Mouse (Mus musculus) hindbrain, embryonic 11.5 days (tissue): ENCODE measurements around the gene Gm10644. TPM values are rescaled to one million over a fixed set of nuclear protein-coding genes. Genes with fewer than 3 reads are reported as not detected.

Experiments
- ATAC-seq: fragments of 200-750 bp; cut with Nextera tagmentation; 2 replicates; pipeline ENCODE4 v1.8.0; 2017; ENCODE audit warnings: mild to moderate bottlenecking, moderate TSS enrichment, moderate library complexity; ENCODE audit not compliant: low FRiP score
- DNase-seq: peaks from one replicate; pipeline ENCODE4 v3.0.0-alpha.2; 2015; ENCODE audit warnings: low spot score
- H3K27ac ChIP-seq: fragments of 300-500 bp; sonication (generic); 2 replicates; pipeline ENCODE4 v1.5.1; 2014; ENCODE audit warnings: mild to moderate bottlenecking, low read depth, low read length
- H3K27me3 ChIP-seq: fragments of 300-500 bp; sonication (generic); 2 replicates; pipeline ENCODE4 v1.6.1; 2014; ENCODE audit warnings: mild to moderate bottlenecking, low read length, moderate library complexity, mixed read lengths; ENCODE audit not compliant: control insufficient read depth, insufficient read depth
- H3K36me3 ChIP-seq: fragments of 300-500 bp; sonication (generic); 2 replicates; pipeline ENCODE4 v1.6.1; 2014; ENCODE audit warnings: mild to moderate bottlenecking, low read length, moderate library complexity, mixed read lengths; ENCODE audit not compliant: control insufficient read depth, insufficient read depth
- H3K4me1 ChIP-seq: fragments of 300-500 bp; sonication (generic); replicated peaks from 2 replicates; pipeline ENCODE4 v1.6.1; 2014; ENCODE audit warnings: low read length, mixed read lengths; ENCODE audit not compliant: control insufficient read depth, insufficient read depth
- H3K4me2 ChIP-seq: fragments of 300-500 bp; sonication (generic); replicated peaks from 2 replicates; pipeline ENCODE4 v1.6.1; 2014; ENCODE audit warnings: mild to moderate bottlenecking, low read depth, low read length
- H3K4me3 ChIP-seq: fragments of 300-500 bp; sonication (generic); 2 replicates; pipeline ENCODE4 v1.5.1; 2014; ENCODE audit warnings: low read depth, low read length
- H3K9ac ChIP-seq: fragments of 300-500 bp; sonication (generic); 2 replicates; pipeline ENCODE4 v1.6.1; 2014; ENCODE audit warnings: low read depth, low read length
- H3K9me3 ChIP-seq: fragments of 300-500 bp; sonication (generic); 2 replicates; pipeline ENCODE4 v1.6.1; 2016; ENCODE audit warnings: low read length; ENCODE audit not compliant: control insufficient read depth
- WGBS: fragments of 180-500 bp; shearing (Covaris S2); extraction: QIAGEN DNeasy Blood & Tissue Kit; methylation state at CpG from one replicate; pipeline ENCODE4 v1.1.7; 2014; 5-methylcytosine and 5-hydroxymethylcytosine counted together
- polyA plus RNA-seq: library from polyadenylated mRNA; unstranded; fragments of >200 nt; fragmentation: Nextera tagmentation; extraction: Ambion mirVana; gene quantifications from 2 replicates; pipeline ENCODE4 v1.2.1, GENCODE M21; 2014

Gm10644 gene
- polyA plus RNA-seq, 1 experiment from 2014 or later: 0.93 TPM

GRCm38 (mm10) chr8:83900266-83900956 is 54.6 kb downstream of the Gm10644 start:
- H3K27me3 ChIP-seq: peaks cover 2% of the 10 kb centered on the region; the same call in 1 of the 2 replicates
- H3K9ac ChIP-seq: peak overlapping the region; percentile 93
- H3K4me3 ChIP-seq: peak overlapping the region; percentile 93
- ATAC-seq (no peak; the same call in 1 of the 2 replicates), DNase-seq (no peak)
- WGBS: under 1% methylated on average over 32 of the region's 100 CpGs
- no peaks in the 10 kb centered on the region for H3K9me3 ChIP-seq
- peak overlapping the region; percentile 97 for H3K4me2 ChIP-seq
- peaks cover 14% of the 10 kb centered on the region for H3K4me1 ChIP-seq
- no peaks in the 10 kb centered on the region for H3K36me3 ChIP-seq
- peak overlapping the region; percentile 93 for H3K27ac ChIP-seq

- WGBS: under 1% methylated on average over 64 of the region's 70 CpGs
- Histone ChIP-seq H3K27me3 (peaks cover 2% of the 10 kb centered on the region; the same call in 1 of the 2 replicates), H3K9ac (peak within 1 kb of the TSS; percentile 93), H3K27ac (peak within 1 kb of the TSS; percentile 93), H3K4me1 (peaks cover 14% of the 10 kb centered on the region), H3K4me3 (peak within 1 kb of the TSS; percentile 93), H3K36me3 (no peaks in the 10 kb centered on the region), H3K4me2 (peak within 1 kb of the TSS; percentile 97), H3K9me3 (no peaks in the 10 kb centered on the region)
- peak; percentile 87 for ATAC-seq
- peak; percentile 94 for DNase-seq
Observed at GRCm38 (mm10) chr8:83899363-83900252, 55.4 kb downstream of the Gm10644 start, which contains the start of gene Adgrl1. Gene Adgrl1, plus strand, starts transcription at chr8:83900105.

- ATAC-seq (no peak; the same call in 1 of the 2 replicates), DNase-seq (peak; percentile 71)
- peak overlapping the region; percentile 93 for H3K4me3 ChIP-seq
- H3K27me3 ChIP-seq: peaks cover 2% of the 10 kb centered on the region; the same call in 1 of the 2 replicates
- H3K9me3 ChIP-seq: no peaks in the 10 kb centered on the region
- peak overlapping the region; percentile 93 for H3K27ac ChIP-seq
- peak overlapping the region; percentile 97 for H3K4me2 ChIP-seq
- peaks cover 14% of the 10 kb centered on the region for H3K4me1 ChIP-seq
- no peaks in the 10 kb centered on the region for H3K36me3 ChIP-seq
- WGBS: under 1% methylated on average over 13 of the region's 13 CpGs
- peak overlapping the region; percentile 93; the same call in 1 of the 2 replicates for H3K9ac ChIP-seq
Observed at GRCm38 (mm10) chr8:83898985-83899362, 56.0 kb downstream of the Gm10644 start.

GRCm38 (mm10) chr8:83898456-83898855 is 56.5 kb downstream of the Gm10644 start:
- Histone ChIP-seq H3K27ac (no peak overlapping the region; the same call in 1 of the 2 replicates), H3K9ac (no peak overlapping the region), H3K27me3 (peaks cover 2% of the 10 kb centered on the region; the same call in 1 of the 2 replicates), H3K4me3 (peak overlapping the region; percentile 93), H3K36me3 (no peaks in the 10 kb centered on the region), H3K4me2 (peak overlapping the region; percentile 97), H3K9me3 (no peaks in the 10 kb centered on the region), H3K4me1 (peaks cover 14% of the 10 kb centered on the region)
- DNase-seq (peak; percentile 37), ATAC-seq (no peak)
- WGBS: 5% methylated on average over 10 of the region's 10 CpGs

- no peak for ATAC-seq
- Histone ChIP-seq H3K4me1 (peaks cover 4% of the 10 kb centered on the region; the same call in 1 of the 2 replicates), H3K9me3 (no peaks in the 10 kb centered on the region), H3K27me3 (peaks cover 2% of the 10 kb centered on the region; the same call in 1 of the 2 replicates), H3K4me3 (0 out of 2 replicates have a peak overlapping the region, but pooled peaks have one; percentile 12), H3K4me2 (peak overlapping the region; percentile 40), H3K27ac (no peak overlapping the region), H3K36me3 (no peaks in the 10 kb centered on the region), H3K9ac (peak overlapping the region; percentile 15; the same call in 1 of the 2 replicates)
- WGBS: 2% methylated on average over 26 of the region's 26 CpGs
- peak; percentile 83 for DNase-seq
Observed at GRCm38 (mm10) chr8:83897211-83897610, 57.8 kb downstream of the Gm10644 start.

- H3K36me3 ChIP-seq: no peaks in the 10 kb centered on the region
- no peaks in the 10 kb centered on the region for H3K9me3 ChIP-seq
- no peak overlapping the region for H3K4me2 ChIP-seq
- H3K4me1 ChIP-seq: 0 out of 2 replicates have a peak, but pooled peaks cover 2% of the 10 kb centered on the region
- H3K27ac ChIP-seq: no peak overlapping the region
- H3K4me3 ChIP-seq: no peak overlapping the region
- 82% methylated on average over 7 of the region's 7 CpGs for WGBS
- no peak for DNase-seq
- H3K9ac ChIP-seq: no peak overlapping the region
- H3K27me3 ChIP-seq: peaks cover 2% of the 10 kb centered on the region; the same call in 1 of the 2 replicates
- ATAC-seq: no peak
Observed at GRCm38 (mm10) chr8:83896461-83896860, 58.5 kb downstream of the Gm10644 start.

GRCm38 (mm10) chr8:83895894-83896293 is 59.1 kb downstream of the Gm10644 start:
- Histone ChIP-seq H3K4me2 (no peak overlapping the region), H3K9ac (no peak overlapping the region), H3K4me1 (0 out of 2 replicates have a peak, but pooled peaks cover 2% of the 10 kb centered on the region), H3K4me3 (no peak overlapping the region), H3K27me3 (peaks cover 2% of the 10 kb centered on the region; the same call in 1 of the 2 replicates), H3K27ac (no peak overlapping the region), H3K9me3 (no peaks in the 10 kb centered on the region), H3K36me3 (no peaks in the 10 kb centered on the region)
- WGBS: 2% methylated on average over 5 of the region's 5 CpGs
- peak; percentile 65 for DNase-seq
- no peak for ATAC-seq

GRCm38 (mm10) chr8:83893915-83894314 is 61.1 kb downstream of the Gm10644 start:
- Histone ChIP-seq H3K36me3 (no peaks in the 10 kb centered on the region), H3K27ac (no peak overlapping the region), H3K4me2 (no peak overlapping the region), H3K27me3 (peaks cover 2% of the 10 kb centered on the region; the same call in 1 of the 2 replicates), H3K4me1 (0 out of 2 replicates have a peak, but pooled peaks cover 2% of the 10 kb centered on the region), H3K9me3 (no peaks in the 10 kb centered on the region), H3K9ac (no peak overlapping the region), H3K4me3 (no peak overlapping the region)
- ATAC-seq (no peak), DNase-seq (peak; percentile 79)
- 3% methylated on average over 5 of the region's 5 CpGs for WGBS
